Mouse (Mus musculus): Measurements from ENCODE around the gene Arl15. TPM values are rescaled to one million over a fixed set of nuclear protein-coding genes. Genes with fewer than 3 reads are reported as not detected.
A peak's percentile ranks its signal among the peaks of the same experiment; 100 is the strongest.

Arl15 gene
- total and polyA plus RNA-seq, 2 experiments from 2014 or later, result 13.6 to 32.6 TPM

- Histone ChIP-seq H3K9ac (replicated peaks; ENCODE audit: low read length) (no peak overlapping the region), H3K9me3 (ENCODE audit: low read length) (no peaks in the 10 kb centered on the region), H3K27ac (no peak overlapping the region), H3K4me3 (ENCODE audit: low read length) (no peak overlapping the region), H3K4me1 (ENCODE audit: insufficient read depth, low read length) (no peaks in the 10 kb centered on the region), H3K27me3 (ENCODE audit: insufficient read depth, low read length) (no peaks in the 10 kb centered on the region), H3K4me2 (ENCODE audit: low read depth, low read length) (no peak overlapping the region), H3K36me3 (ENCODE audit: insufficient read depth, low read length) (no peaks in the 10 kb centered on the region)
- no peak for ATAC-seq
- 55% methylated on average over 4 of the region's 4 CpGs for WGBS
- TF ChIP-seq CTCF (IDR thresholded peaks at IDR 0.05; ENCODE audit: low read depth), result no peak
- no peak for DNase-seq (ENCODE audit: low spot score)
Measured at GRCm38 (mm10) chr13:113947546-113947945, 153.2 kb downstream of the Arl15 start.

- H3K36me3 ChIP-seq (ENCODE audit: insufficient read depth, low read length), result no peaks in the 10 kb centered on the region
- H3K4me2 ChIP-seq (ENCODE audit: low read depth, low read length), result no peak overlapping the region
- 71% methylated on average over 5 of the region's 5 CpGs for WGBS
- H3K27me3 ChIP-seq (ENCODE audit: insufficient read depth, low read length), result no peaks in the 10 kb centered on the region
- H3K27ac ChIP-seq, result no peak overlapping the region
- ATAC-seq (no peak), DNase-seq (ENCODE audit: low spot score) (no peak)
- H3K9me3 ChIP-seq (ENCODE audit: low read length), result no peaks in the 10 kb centered on the region
- no peak for TF ChIP-seq CTCF (IDR thresholded peaks at IDR 0.05; ENCODE audit: low read depth)
- no peak overlapping the region for H3K9ac ChIP-seq (replicated peaks; ENCODE audit: low read length)
- H3K4me3 ChIP-seq (ENCODE audit: low read length), result no peak overlapping the region
- no peaks in the 10 kb centered on the region for H3K4me1 ChIP-seq (ENCODE audit: insufficient read depth, low read length)
Measured at GRCm38 (mm10) chr13:113949708-113950107, 155.4 kb downstream of the Arl15 start.

- no peaks in the 10 kb centered on the region for H3K27me3 ChIP-seq (ENCODE audit: insufficient read depth, low read length)
- no peak for TF ChIP-seq CTCF (IDR thresholded peaks at IDR 0.05; ENCODE audit: low read depth)
- no peaks in the 10 kb centered on the region for H3K36me3 ChIP-seq (ENCODE audit: insufficient read depth, low read length)
- no peak overlapping the region for H3K4me2 ChIP-seq (ENCODE audit: low read depth, low read length)
- DNase-seq (ENCODE audit: low spot score), result no peak
- no peak overlapping the region for H3K27ac ChIP-seq
- H3K4me1 ChIP-seq (ENCODE audit: insufficient read depth, low read length), result no peaks in the 10 kb centered on the region
- WGBS, result 83% methylated on average over 6 of the region's 6 CpGs
- no peaks in the 10 kb centered on the region for H3K9me3 ChIP-seq (ENCODE audit: low read length)
- no peak overlapping the region for H3K9ac ChIP-seq (replicated peaks; ENCODE audit: low read length)
- ATAC-seq, result no peak
- H3K4me3 ChIP-seq (ENCODE audit: low read length), result no peak overlapping the region
Measured at GRCm38 (mm10) chr13:113950131-113950530, 155.8 kb downstream of the Arl15 start.

GRCm38 (mm10) chr13:113957438-113957837 lies 163.1 kb downstream of the Arl15 start:
- ATAC-seq, result no peak

GRCm38 (mm10) chr13:113964945-113965344 lies 170.6 kb downstream of the Arl15 start:
- Histone ChIP-seq H3K36me3 (ENCODE audit: insufficient read depth, low read length) (no peaks in the 10 kb centered on the region), H3K9ac (replicated peaks; ENCODE audit: low read length) (no peak overlapping the region), H3K4me2 (ENCODE audit: low read depth, low read length) (no peak overlapping the region), H3K27me3 (ENCODE audit: insufficient read depth, low read length) (no peaks in the 10 kb centered on the region), H3K27ac (no peak overlapping the region), H3K4me3 (ENCODE audit: low read length) (no peak overlapping the region), H3K9me3 (ENCODE audit: low read length) (no peaks in the 10 kb centered on the region), H3K4me1 (ENCODE audit: insufficient read depth, low read length) (no peaks in the 10 kb centered on the region)
- DNase-seq (ENCODE audit: low spot score) (peak; percentile 21), ATAC-seq (peak; percentile 70; the same call in 1 of the 2 replicates)
- no peak for TF ChIP-seq CTCF (IDR thresholded peaks at IDR 0.05; ENCODE audit: low read depth)
- 75% methylated on average over 9 of the region's 9 CpGs for WGBS

More at GRCm38 (mm10) chr13:113957438-113957837, 163.1 kb downstream of the Arl15 start:
- H3K9ac ChIP-seq (replicated peaks; ENCODE audit: low read length), result no peak overlapping the region
- TF ChIP-seq CTCF (IDR thresholded peaks at IDR 0.05; ENCODE audit: low read depth), result no peak
- H3K9me3 ChIP-seq (ENCODE audit: low read length), result no peaks in the 10 kb centered on the region
- H3K27me3 ChIP-seq (ENCODE audit: insufficient read depth, low read length), result no peaks in the 10 kb centered on the region
- no peak for DNase-seq (ENCODE audit: low spot score)
- no peaks in the 10 kb centered on the region for H3K36me3 ChIP-seq (ENCODE audit: insufficient read depth, low read length)
- H3K4me3 ChIP-seq (ENCODE audit: low read length), result no peak overlapping the region
- H3K4me2 ChIP-seq (ENCODE audit: low read depth, low read length), result no peak overlapping the region
- WGBS, result 79% methylated on average over 4 of the region's 4 CpGs
- no peak overlapping the region for H3K27ac ChIP-seq
- no peaks in the 10 kb centered on the region for H3K4me1 ChIP-seq (ENCODE audit: insufficient read depth, low read length)

- TF ChIP-seq CTCF (IDR thresholded peaks at IDR 0.05; ENCODE audit: low read depth), result no peak
- H3K36me3 ChIP-seq (ENCODE audit: insufficient read depth, low read length), result no peaks in the 10 kb centered on the region
Measured at GRCm38 (mm10) chr13:113970706-113971105, 176.4 kb downstream of the Arl15 start.

GRCm38 (mm10) chr13:113972401-113972800 lies 178.1 kb downstream of the Arl15 start:
- Histone ChIP-seq H3K9ac (replicated peaks; ENCODE audit: low read length) (no peak overlapping the region), H3K4me2 (ENCODE audit: low read depth, low read length) (no peak overlapping the region), H3K4me1 (ENCODE audit: insufficient read depth, low read length) (no peaks in the 10 kb centered on the region), H3K36me3 (ENCODE audit: insufficient read depth, low read length) (no peaks in the 10 kb centered on the region), H3K27ac (no peak overlapping the region), H3K27me3 (ENCODE audit: insufficient read depth, low read length) (no peaks in the 10 kb centered on the region), H3K4me3 (ENCODE audit: low read length) (no peak overlapping the region), H3K9me3 (ENCODE audit: low read length) (no peaks in the 10 kb centered on the region)
- no peak for TF ChIP-seq CTCF (IDR thresholded peaks at IDR 0.05; ENCODE audit: low read depth)
- DNase-seq (ENCODE audit: low spot score), result no peak
- 90% methylated on average over 7 of the region's 7 CpGs for WGBS
- no peak for ATAC-seq

More at GRCm38 (mm10) chr13:113970706-113971105, 176.4 kb downstream of the Arl15 start:
- Histone ChIP-seq H3K9ac (replicated peaks; ENCODE audit: low read length) (no peak overlapping the region), H3K4me1 (ENCODE audit: insufficient read depth, low read length) (no peaks in the 10 kb centered on the region), H3K4me2 (ENCODE audit: low read depth, low read length) (no peak overlapping the region), H3K27me3 (ENCODE audit: insufficient read depth, low read length) (no peaks in the 10 kb centered on the region), H3K27ac (no peak overlapping the region), H3K4me3 (ENCODE audit: low read length) (no peak overlapping the region), H3K9me3 (ENCODE audit: low read length) (no peaks in the 10 kb centered on the region)
- WGBS, result 38% methylated on average over 5 of the region's 5 CpGs
- ATAC-seq (no peak), DNase-seq (ENCODE audit: low spot score) (no peak)

Data from hindbrain, postnatal 0 days (tissue).